Mouse (Mus musculus) lung, postnatal 0 days (tissue): ENCODE results near the gene Wwc2.

Source experiments
- CTCF ChIP-seq: IDR thresholded peaks from 2 replicates; pipeline ENCODE4 v1.5.1; 2016; ENCODE audit warnings: antibody characterized with exemption, mild to moderate bottlenecking
- EP300 ChIP-seq: IDR thresholded peaks from 2 replicates; pipeline ENCODE4 v1.6.1; 2016; ENCODE audit warnings: antibody characterized with exemption, mild to moderate bottlenecking, control low read depth

DNA sequence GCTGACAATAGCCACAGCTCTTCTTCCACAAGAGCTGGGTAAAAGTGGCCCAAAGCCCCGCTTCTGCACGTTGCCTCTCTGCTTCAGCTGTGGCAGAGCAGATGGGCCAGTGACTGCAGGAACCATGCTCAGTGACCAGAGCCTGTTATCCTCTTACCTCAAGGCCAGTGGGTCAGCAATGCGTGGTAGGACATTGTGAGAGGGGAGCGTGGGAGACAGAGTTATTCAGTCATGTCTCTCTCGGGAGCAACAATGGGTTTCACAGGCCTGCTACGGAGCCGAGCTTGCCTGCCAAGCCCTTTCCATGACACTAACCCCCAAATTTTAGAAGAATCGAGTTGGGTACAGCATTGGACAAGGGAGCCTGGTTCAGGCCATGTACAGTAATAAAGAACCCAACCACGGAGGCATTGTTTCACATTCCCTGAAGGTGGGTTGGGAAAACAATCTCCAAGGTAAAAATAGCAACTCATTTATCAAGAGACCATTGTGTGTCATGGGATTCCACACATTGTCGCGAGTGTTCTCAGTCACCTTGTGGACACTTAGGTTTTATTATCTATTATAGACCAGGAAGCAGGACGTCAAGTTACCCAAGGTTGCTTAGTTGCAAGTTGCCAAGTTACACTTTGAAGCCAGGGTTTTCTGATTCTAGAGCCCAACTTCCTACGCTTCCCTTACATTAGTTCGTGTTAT, 180.6 kb downstream of the Wwc2 start:
- TF ChIP-seq CTCF (no peak), EP300 (no peak)
